Mouse (Mus musculus) urinary bladder, postnatal 25 days (tissue): Measurements from ENCODE around the gene Rnf114.

Experiments
- DNase-seq: peaks from one replicate; pipeline ENCODE4 v3.0.0; 2022; ENCODE audit warnings: low spot score

Gene Rnf114

GRCm38 (mm10) chr2:167565682-167566081, 73.2 kb downstream of the Rnf114 start:
- no peak for DNase-seq
